Mouse (Mus musculus) MEL-GATA-1-ER (cell line): ENCODE data around the gene Asl.
"Not testable (repeated sequence)": the region's sequence is repeated elsewhere in the genome, so short reads cannot be mapped to it uniquely, and the experiment has no call there.

Experiments used
- DNase-seq: peaks from one replicate; pipeline ENCODE4 v3.0.0-alpha.2; 2012; ENCODE audit warnings: low read depth; ENCODE audit errors: extremely low read depth

Gene Asl

GRCm38 (mm10) chr5:130046589-130046988, 17.5 kb upstream of the Asl start:
- DNase-seq = no peak

GRCm38 (mm10) chr5:130046100-130046499, 17.1 kb upstream of the Asl start:
- DNase-seq = no peak

GRCm38 (mm10) chr5:130044201-130044695, 15.2 kb upstream of the Asl start:
- no peak for DNase-seq

- no peak for DNase-seq
Observed at GRCm38 (mm10) chr5:130043741-130044140, 14.7 kb upstream of the Asl start.

DNA sequence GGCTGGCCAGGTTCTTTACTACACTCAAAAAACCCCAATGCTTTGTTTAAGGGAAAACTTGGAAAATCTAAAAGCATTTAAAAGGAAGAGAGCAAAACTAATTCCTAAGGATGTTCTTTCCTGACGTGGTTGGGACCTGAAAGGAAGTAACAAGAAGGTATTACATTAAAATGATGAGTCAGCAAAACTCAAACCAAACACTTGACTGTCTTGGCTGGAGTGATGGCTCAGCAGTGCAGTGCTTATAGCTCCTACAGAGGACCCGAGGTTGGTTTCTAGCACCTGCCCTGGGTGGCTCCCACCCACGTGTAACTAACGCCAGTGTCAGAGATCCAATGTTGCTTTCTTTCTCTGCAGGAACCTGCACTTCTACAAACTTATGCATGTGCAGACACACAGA, 12.2 kb upstream of the Asl start:
- no peak for DNase-seq

DNA sequence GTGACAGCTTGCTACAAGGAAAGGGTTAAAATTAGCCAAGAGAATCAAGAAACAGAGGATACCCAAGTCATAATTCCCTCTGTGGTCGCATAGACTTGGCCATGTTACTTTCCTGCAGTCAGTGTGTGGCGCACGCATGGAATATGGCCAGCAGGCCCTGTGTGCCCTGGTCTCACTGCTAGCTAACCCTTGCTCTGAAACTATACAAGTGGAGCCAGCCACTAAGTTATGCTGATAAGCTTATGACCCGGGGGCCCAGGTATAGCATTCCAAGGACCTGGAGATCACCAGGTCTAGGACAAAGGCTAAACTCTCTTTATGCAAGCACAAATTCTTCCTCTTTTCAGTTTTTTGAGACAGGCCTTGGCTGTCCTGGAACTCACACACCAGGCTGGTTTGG, 11.8 kb upstream of the Asl start:
- no peak for DNase-seq

DNA sequence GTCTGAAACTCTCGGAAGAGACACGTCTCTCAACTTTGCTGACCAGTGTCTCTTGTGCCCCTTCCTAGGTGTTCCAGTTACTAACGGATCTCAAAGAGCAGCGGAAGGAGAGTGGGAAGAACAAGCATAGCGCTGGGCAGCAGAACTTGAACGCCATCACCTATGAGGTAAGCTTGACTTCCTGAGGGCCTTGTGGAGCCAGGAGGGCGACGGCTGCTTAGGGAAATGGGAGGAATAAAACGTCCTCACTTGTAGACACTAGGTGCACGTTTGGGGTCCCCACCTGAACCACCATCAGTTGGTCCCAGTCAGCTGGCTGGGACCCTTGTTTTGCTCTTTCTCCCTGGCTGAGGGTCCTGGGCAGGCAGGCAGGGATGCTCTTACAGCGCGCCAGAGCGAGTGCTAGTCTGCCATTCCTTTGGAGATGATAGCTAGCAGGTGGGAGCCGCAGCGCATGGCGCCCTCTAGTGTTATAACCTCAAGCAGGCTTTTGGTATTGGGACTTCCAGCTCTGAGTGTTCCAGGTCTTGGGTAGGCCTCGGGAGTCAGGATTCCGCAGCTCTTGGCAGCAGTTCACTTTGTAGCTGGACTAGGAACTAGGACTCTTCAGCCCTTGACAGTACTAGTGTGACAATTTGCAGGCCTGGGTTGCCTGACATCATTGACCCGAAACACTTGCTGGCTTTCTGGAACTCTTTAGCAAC, 8.9 kb upstream of the Asl start:
- DNase-seq = peak; percentile 38

DNA sequence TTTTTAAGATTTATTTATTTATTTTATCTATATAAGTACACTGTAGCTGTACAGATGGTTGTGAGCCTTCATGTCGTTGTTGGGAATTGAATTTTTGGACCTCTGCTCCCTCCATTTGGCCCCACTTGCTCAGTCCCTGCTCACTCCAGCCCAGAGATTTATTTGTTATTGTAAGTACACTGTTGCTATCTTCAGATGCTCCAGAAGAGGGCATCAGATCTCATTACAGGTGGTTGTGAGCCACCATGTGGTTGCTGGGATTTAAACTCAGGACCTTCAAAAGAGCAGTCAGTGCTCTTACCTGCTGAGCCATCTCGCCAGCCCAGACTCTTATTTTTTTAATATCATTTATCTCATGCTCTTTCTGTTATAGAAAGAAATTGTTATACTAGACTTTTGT, 7.3 kb upstream of the Asl start:
- DNase-seq = not testable (repeated sequence)

- no peak for DNase-seq
Observed at GRCm38 (mm10) chr5:130033869-130034268, 4.8 kb upstream of the Asl start.

DNA sequence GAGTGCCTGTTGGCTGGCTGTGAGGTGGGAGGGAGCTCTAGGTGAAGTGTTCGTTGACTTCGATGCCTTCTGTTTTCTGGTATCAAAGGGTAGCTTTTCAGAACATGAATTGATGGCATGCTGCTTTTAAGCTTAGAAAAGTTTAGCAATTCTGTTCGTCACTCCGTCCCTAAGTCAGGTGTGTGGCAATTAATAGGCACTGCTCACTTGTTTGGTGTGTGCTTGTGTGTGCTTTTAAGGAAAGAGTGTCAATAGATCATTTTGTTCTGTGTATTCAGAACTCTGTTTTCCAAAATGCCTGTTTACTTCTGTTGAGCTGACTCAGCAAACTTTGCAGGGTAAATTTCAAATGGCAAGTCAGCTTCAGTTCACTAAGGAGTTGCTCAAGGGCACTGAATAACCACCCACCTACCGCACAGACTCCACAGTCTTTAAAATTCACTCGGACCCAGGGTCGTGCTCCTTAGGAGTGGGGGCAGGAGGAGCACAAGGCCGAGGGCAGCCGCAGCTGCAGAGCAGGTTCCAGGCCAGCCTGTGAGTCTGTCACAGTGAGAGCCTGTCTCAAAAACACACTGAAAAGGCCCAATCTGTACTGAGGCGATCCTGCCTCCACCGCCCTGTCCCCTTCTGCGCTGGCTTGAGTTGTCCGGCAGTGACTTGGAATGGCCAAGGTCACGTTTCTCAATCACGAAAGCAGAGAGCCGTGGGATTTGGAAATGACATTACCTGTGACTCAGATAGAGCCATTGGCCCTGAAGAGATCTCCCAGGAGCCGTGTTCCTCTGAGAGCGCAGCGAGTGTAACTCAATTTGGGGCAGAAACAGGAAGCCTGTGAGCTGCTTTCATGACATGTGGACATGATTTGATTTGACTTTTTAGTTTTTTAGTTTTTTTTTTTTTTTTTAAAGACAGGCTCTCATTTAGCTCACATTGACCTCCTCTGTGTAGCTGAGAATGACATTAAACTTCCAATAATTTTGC, 2.7 kb upstream of the Asl start:
- DNase-seq = no peak

DNA sequence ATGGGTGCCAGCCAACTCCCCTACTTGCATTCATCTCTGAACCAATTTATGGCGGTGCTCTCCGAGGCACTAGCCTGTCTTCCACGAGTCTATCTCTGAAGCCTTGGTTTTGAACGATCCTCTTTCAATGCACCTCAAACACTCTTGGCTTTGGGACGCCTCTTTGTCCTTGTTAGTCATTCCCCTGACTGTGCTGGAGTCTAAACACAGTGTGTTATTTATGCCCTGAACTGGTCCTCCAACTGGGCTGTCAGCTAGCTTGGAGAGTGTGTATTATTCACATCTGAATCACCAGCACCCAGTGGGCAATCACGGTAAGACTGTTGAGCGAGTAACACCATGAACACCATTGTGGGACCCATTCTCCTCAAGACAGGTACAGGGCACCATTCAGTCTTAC, 1.4 kb downstream of the Asl start:
- DNase-seq = no peak

DNA sequence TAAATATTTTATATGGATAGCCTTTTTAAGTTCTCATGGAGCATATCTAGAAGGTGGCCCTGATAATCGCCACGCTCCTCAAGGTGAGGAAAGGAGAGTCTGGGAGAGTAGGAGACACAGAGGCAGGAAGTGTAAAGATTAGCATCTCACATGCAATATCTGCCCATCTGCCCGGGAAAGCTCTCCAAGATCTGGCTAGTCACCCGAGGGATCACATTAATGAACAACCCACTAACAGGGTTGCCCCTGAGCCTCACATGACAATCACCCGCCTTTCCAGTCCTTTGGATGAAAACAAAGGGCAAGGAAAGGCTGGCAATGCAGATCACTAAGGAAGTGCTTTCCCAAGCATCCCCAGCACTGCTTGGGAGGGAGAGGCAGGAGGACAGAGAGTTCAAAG, 1.9 kb downstream of the Asl start:
- DNase-seq = no peak

DNA sequence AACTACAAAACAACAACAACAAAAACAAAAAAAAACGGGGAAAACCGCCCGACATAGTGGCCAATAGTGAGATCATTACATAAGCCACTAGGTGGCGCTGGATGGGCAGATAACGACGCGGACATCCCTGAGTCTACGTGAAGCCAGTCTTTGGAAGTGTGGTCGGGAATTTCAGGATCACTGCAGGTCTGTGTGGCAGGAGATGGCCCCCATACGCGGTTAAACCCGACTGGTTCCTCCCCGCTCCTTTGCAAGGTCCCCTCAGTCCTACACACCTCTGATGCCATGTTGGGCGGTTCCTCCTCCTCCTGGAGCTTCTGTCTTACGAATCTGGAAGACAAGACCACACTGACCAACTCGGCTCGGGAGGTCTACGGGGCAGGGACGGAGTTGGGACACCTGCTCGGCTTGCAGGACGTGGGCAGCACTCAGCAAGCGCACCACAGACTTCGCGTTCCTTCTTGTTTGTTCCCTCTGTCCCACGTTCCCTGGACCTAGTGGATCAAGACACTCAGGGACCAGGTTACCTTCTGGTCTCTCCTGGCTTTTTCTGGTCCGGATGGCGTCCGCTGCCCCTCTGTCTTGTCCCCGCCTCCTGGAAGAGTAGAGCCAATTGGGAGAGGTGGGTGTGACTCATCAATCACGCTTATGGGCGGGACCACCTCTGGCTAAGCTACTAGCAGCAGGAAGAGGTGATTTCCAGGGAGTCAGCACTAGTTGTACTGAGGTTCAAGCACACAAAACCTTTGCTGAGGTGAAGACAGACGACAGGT, 5.1 kb downstream of the Asl start:
- DNase-seq = peak; percentile 87

DNA sequence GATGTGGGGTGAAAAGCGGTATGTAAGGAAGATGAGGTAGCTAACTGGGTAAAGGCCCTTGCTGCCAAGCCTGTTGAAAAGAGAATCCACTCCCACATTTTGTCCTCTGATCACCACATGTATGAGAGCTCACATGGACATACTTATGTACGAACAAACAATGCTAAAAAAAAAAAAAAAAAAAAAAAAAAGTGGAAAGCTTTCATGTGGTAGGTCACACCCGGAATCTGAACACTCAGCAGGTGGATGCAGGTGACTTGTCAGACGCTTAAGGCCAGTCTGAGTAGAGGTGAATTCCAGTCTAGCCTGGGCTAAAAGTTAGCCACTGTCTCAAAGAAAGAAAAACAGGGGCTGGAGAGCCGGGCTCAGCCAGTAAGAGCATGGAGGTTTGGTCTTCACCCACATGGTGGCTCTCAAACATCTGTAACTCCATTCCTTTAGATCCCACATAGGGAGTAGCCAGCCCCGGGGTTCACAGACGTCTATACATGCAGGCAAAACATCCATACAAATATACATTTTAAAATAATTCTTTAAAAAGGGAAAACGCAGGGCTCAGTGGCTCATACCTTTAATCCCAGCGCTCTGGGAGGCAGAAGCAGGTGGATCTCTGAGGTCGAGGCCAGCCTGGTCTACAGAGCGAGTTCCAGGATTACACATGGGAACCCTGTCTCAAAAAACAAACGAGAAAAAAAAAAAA, 5.8 kb downstream of the Asl start:
- no peak for DNase-seq

DNA sequence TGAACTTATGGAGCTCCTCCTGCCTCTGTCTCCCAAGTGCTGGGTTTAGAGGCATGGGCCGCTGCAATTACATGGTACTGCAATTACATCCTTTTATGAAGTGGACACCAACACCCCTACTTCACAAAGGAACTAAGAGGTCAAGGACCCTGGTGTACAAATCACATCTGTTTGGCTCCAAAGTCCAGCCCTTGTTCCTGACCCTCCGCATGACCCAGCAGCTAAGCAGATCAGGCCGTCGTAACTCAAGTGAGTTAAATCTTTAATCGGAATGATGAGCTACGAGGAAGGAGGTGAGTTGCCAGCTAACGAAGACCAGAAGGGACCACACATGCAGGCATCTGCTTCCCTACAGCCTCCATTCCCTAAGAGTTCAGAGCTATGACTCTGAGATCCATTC, 6.7 kb downstream of the Asl start:
- DNase-seq = no peak

DNA sequence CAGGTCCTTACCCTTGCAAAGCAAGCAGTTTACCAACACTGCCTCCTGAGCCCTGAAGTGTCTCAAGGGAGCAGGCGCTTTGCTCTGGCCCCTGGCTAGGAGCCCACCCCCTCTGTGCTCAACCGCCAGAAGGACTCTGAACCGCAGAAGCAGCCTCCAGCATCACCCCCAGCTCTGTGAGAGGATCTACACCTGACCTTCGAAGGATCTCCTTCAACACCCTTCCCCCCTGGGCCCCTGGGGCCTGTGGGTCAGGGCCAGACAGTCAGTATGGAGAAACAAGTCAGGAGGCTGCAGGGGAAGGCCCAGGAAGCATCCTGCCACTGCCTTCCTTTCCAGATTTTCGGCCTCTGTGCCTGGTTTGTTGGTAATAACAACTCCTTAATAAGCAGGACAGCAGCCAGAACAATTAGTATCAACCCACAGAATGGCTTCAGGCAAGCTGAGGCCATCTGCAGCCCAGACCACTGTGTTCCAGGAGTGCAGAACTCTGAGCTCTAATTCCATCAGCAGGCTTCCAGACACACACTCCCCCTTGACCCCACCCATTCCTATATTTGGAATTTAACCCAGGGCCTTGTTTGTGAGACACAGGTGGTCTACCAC, 7.6 kb downstream of the Asl start:
- DNase-seq = no peak

- DNase-seq = no peak
Observed at GRCm38 (mm10) chr5:130019461-130019860, 9.6 kb downstream of the Asl start.

- no peak for DNase-seq
Observed at GRCm38 (mm10) chr5:130015104-130015503, 13.9 kb downstream of the Asl start.

DNA sequence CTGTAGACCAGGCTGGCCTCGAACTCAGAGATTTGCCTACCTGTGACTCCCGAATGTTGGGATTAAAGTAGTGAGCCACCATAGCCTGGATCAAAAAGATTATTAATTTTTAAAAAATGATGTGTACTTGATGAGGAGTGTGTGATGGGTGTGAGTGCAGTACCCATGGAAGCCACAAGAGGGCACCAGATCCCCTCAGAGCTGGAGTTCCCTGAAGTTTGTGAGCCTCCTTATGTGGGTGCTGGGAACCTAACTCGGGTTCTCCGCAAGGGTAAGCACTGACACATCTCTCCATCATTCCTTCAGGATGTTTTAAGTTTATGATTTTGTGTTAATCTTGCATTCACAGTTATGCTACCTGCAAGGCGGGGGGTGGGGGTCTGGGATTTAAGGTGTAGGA, 18.1 kb downstream of the Asl start:
- DNase-seq = no peak

- DNase-seq = no peak
Observed at GRCm38 (mm10) chr5:130009784-130010183, 19.3 kb downstream of the Asl start.
